Mouse (Mus musculus): Measurements from ENCODE around the gene Casz1. TPM values are rescaled to one million over a fixed set of nuclear protein-coding genes. Genes with fewer than 3 reads are reported as not detected.

The Casz1 gene
- total RNA-seq, 2 experiments from 2014 or later: 31.2 to 41.3 TPM

DNA sequence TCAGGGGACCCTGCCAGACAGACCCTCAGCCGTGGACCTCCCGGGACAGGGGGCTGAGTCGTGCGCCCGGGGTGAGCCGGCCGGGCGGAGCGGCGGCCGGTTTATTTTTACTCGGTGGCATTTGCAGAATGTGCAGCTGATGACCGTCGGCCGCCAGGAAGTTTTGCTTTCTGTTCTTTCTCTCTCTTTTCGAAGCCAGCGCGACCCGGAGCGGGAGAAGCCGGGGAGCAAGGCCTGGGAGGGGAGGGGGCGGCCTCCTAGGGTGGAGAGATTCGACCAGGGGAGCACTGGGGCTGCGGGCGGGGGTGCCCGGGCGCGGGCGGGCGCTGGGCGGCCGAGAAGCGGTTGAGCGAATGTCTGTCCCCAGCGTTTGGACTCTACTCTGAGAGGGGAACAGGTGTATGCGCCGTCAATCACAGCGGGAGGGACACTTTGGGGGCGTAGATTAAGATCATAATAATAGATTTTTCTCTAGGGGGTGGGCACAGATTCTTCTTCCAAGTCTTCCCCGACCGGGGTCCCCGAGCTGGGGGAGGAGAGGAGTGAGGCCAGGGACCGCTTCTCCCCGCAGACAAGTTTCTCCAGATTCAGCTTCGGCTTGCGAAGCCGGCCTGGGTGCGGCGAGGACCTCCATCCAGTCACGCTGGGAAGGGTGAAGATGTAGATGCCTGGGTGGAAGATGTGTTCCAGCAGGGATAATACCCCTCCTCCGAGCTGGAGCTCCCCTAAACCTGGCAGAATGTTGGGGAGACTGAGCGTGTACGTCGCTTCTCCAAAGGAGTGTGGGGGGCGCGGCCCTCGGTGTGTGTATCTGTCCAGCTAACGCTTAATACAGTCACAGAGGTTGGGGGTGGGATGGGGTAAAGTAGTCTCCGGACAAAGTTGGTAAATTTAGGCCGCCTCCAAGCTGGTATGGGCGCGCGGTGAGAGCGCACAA is 1.9 kb downstream of the Casz1 start:
- no peak for TF ChIP-seq CTCF (IDR thresholded peaks at IDR 0.05)
- DNase-seq: peak; percentile 79
- intact Hi-C loops (cut with DNase I): loop anchor here (5.0 kb wide), 1 partner anchor 96 kb away; no protein-coding TSS in a partner anchor
- peak overlapping the region; percentile 98 for H3K4me3 ChIP-seq
- peak overlapping the region; percentile 98 for H3K27ac ChIP-seq

DNA sequence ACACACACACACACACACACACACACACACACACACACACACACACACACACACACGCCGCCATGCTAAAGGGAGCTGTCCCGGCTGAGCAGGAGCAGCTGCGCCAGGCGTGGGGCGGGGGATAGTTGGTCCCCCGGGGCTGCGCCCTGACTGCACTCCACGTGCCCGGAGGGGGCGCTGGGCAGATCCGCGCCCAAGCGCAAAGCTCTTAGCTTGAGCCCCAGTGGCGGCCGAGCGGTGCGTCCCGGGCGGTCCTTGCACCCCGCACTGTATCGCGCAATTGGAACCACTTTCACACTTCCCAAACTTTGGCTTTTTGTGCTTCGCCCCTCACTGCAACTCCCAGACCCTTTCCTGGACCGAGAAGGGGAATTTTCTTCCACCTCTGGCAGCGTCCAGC is 2.6 kb downstream of the Casz1 start:
- TF ChIP-seq CTCF (IDR thresholded peaks at IDR 0.05): peak; percentile 57
- intact Hi-C loops (cut with DNase I): loop anchor here (5.0 kb wide), 1 partner anchor 95 kb away; no protein-coding TSS in a partner anchor

DNA sequence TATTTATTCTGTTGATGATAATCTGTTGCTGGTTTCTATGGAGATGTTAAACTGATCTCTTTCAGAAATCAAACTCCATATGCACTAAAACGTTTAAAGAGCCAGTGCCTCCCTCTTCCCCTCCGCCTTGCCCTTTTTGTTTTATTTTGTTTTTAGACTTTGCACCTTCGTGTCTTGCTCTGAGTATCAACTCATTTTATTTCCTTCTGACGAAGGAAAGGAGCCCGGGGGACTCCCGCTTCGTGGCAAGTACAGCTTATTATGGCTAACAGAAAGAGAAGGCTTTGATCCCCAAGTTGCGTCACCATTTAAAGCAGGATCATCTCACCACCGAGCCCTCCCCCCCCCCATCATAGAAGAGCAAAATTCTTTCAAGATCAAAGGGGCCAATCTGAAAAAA is 3.2 kb downstream of the Casz1 start:
- H3K27ac ChIP-seq: peak overlapping the region; percentile 98
- intact Hi-C loops (cut with DNase I): loop anchor here (5.0 kb wide), 1 partner anchor 95 kb away; no protein-coding TSS in a partner anchor
- H3K4me3 ChIP-seq: peak overlapping the region; percentile 98
- no peak for TF ChIP-seq CTCF (IDR thresholded peaks at IDR 0.05)
- DNase-seq: no peak

More for the DNA sequence above, 2.6 kb downstream of the Casz1 start:
- DNase-seq: peak; percentile 89
- Histone ChIP-seq H3K27ac (peak overlapping the region; percentile 98), H3K4me3 (peak overlapping the region; percentile 98)

DNA sequence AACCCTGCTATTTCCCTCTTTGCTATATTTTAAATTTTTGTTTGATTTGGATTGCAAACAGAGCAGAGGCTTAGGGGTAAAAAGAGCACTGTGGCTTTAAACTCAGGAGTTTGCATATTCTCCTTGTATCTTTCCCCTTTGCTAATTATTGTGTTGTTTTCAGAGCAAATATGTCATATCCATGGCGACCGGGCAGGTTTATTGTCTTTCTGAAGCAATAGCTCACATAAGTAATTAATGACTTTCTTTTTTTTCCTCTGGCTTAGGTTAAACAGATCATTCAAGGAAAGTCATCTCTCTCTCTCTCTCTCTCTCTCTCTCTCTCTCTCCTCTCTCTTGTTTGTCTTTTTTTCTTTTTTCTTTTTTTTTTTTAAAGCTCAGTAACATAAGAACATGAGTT is 4.6 kb downstream of the Casz1 start:
- peak overlapping the region; percentile 43; the same call in 1 of the 2 replicates for H3K27ac ChIP-seq
- no peak for DNase-seq
- TF ChIP-seq CTCF (IDR thresholded peaks at IDR 0.05): no peak
- intact Hi-C loops (cut with DNase I): loop anchor here (5.0 kb wide), 1 partner anchor 93 kb away; no protein-coding TSS in a partner anchor
- no peak overlapping the region for H3K4me3 ChIP-seq

DNA sequence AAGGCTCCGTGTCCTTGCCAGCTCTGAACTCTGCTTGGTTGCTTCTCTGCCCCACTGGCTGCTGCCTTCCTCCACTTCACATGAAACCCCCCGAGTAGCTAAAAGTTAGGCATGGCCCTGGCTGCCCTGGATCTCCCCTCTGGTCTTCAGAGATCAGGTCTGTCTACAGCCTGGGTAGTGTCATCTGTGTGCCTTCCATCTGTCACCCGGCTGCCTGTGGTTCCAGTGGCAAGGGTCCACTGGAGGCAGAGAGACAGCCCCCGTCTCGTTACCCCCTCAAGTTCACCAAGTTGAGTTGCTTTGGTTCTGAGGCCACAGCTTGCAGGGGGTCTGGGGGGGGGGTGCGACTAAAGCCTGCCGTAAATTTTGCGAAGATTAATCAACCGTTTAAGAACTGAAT is 6.5 kb downstream of the Casz1 start:
- no peak for DNase-seq
- Histone ChIP-seq H3K4me3 (no peak overlapping the region), H3K27ac (peak overlapping the region; percentile 56; the same call in 1 of the 2 replicates)
- no peak for TF ChIP-seq CTCF (IDR thresholded peaks at IDR 0.05)
- intact Hi-C loops (cut with DNase I): loop anchor here (5.0 kb wide), 2 partner anchors 42 to 237 kb away; no protein-coding TSS in a partner anchor

DNA sequence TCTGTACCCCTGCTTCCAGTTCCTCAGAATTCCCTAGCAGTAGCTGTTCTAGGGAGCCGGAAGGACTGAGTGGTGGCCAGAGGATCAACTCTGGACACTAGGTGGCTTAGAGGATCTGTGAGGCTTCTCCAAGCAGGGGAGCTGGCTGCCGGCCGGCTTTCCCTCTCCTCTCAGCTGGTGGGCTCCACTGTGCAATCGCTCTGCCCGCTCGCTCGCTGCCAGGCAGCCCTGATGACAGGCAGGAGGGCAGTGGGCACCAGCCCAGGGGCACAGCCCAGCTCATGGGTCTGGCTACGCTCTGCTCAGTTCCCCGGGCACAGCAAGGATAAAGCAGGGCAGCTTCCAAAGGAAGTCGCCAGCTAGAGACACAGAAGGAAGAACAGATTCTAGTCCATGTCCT is 7.7 kb downstream of the Casz1 start:
- intact Hi-C loops (cut with DNase I): loop anchor here (2.0 to 5.0 kb wide), 3 partner anchors 40 to 235 kb away; no protein-coding TSS in a partner anchor
- DNase-seq: peak; percentile 85
- Histone ChIP-seq H3K27ac (peak overlapping the region; percentile 77), H3K4me3 (peak overlapping the region; percentile 51)
- TF ChIP-seq CTCF (IDR thresholded peaks at IDR 0.05): peak; percentile 67

DNA sequence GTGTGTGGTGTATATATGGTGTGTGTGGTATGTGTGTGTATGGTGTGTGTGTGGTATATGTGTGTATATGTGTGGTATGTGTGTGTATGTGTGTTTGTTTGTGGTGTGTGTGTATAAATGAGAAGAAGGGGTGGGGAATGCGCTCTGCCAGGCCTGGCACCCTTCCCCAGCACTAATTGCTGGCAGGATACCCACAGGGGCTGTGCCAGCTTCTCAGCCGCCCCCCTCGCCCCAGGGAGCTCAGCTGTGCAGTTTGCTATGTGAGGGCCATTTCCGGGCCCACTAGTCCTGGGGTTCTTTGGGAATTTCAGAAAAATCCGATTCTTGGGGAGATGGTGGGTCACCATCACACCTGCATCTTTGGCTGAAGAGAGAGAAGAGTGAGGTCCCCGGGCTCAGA is 9.0 kb downstream of the Casz1 start:
- H3K4me3 ChIP-seq: no peak overlapping the region
- TF ChIP-seq CTCF (IDR thresholded peaks at IDR 0.05): no peak
- intact Hi-C loops (cut with DNase I): loop anchor here (2.0 to 5.0 kb wide), 3 partner anchors 39 to 234 kb away; no protein-coding TSS in a partner anchor
- no peak overlapping the region for H3K27ac ChIP-seq
- no peak for DNase-seq

DNA sequence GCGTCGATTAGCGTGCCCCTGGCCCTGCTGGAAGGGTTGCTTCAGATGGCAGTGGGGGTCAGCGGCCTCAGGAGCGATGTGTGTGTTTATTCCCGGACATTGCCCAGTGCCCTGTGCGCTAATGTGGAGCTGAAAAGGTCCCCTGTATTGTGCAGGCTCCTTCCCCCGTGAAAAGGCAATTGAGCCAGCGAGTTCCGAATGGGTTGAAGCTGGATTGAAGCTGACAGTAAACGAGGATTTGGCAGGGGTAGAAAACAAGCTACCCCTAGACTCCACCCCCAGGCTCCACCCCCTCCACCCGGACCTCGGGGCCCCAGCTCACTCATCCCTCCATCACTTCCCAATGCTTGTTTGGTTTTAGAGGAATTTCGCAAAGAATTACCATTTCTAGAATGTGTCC is 12.3 kb downstream of the Casz1 start:
- Histone ChIP-seq H3K4me3 (no peak overlapping the region), H3K27ac (peak overlapping the region; percentile 31; the same call in 1 of the 2 replicates)
- DNase-seq: no peak
- no peak for TF ChIP-seq CTCF (IDR thresholded peaks at IDR 0.05)
- intact Hi-C loops (cut with DNase I): no loop called here

DNA sequence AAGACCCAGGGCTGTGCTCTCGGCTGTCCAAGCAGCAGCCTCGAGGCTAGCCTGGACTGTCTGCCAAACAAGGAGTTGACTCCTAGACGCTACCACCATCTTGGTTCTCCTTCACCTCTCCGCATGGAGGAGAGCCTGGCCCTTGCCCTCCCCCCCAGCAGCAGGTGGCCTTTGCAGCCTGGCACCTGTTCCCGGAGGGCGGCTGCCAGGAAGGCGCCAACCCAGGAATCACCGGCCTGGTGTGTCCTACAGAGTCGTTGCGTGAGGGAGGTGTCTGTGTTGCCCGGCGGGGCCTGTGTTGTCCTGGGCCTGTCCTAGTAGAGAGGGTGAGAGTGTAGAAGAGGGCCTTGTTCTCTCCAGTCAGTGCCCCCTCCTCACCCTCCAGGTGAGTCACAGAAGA is 13.9 kb downstream of the Casz1 start:
- DNase-seq: peak; percentile 93
- intact Hi-C loops (cut with DNase I): no loop called here
- Histone ChIP-seq H3K27ac (peak overlapping the region; percentile 78), H3K4me3 (peak overlapping the region; percentile 38)
- TF ChIP-seq CTCF (IDR thresholded peaks at IDR 0.05): no peak

DNA sequence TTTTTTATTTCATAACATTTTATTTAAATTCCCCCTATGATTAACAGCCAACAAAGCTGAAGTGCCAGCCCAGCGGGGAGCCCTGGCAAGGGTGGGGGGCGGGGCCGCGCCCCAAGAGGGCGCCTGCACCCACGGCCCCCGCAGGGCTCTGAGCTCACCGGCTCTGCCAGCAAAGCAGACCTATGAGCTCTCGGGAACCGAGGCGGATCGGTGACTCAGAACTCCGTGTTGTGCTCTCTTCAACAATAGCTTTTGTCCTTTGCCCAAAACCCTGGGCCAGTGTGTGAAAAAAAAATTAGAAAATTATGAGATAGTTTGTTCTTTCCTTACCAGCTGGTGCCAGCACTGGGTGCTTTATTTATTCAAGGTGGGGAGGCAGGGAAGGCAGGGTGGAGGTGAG is 15.9 kb downstream of the Casz1 start:
- no peak for TF ChIP-seq CTCF (IDR thresholded peaks at IDR 0.05)
- intact Hi-C loops (cut with DNase I): no loop called here
- no peak for DNase-seq
- H3K4me3 ChIP-seq: no peak overlapping the region
- H3K27ac ChIP-seq: no peak overlapping the region; the same call in 1 of the 2 replicates

DNA sequence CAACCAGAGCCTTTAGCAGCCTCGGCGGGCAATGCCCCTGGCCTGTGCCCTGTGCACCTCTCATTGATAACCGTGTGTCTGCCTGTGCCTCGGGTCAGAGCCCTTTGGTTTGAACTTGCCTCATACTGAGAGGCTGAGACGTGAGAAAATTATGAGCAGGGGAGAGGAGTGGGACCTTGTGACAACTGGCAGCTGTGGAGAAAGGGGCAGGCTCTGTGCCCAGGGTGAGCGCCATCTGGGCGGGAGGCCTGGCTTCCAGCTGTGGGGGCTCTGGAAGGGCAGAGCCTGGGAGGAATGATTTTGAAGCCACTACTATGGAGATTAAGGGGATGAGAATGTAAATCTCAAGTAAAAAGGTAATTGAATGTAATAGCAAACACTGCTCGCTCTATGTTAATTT is 19.1 kb downstream of the Casz1 start:
- Histone ChIP-seq H3K27ac (peak overlapping the region; percentile 49), H3K4me3 (no peak overlapping the region)
- no peak for TF ChIP-seq CTCF (IDR thresholded peaks at IDR 0.05)
- DNase-seq: no peak
- intact Hi-C loops (cut with DNase I): no loop called here

DNA sequence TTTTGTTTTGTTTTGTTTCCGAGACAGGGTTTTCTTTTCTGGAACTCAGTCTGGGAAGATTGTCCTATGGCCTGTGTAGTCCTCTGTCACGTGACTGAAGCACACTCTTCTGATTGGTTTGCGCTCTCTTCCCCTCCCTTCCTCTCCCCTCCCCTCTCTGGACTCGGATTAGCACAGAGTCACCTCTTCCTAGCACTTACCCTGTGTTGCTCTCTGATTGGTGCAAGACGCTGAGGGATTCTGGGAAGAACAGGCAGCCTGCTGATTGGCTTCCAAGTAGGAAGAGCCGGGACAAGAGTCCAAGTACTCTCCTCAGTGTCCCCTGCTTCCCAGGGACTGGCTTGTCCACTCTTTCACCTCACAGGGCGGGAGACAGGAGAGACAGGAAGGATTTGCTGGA is 26.1 kb downstream of the Casz1 start:
- Histone ChIP-seq H3K27ac (peak overlapping the region; percentile 44; the same call in 1 of the 2 replicates), H3K4me3 (no peak overlapping the region)
- no peak for TF ChIP-seq CTCF (IDR thresholded peaks at IDR 0.05)
- DNase-seq: no peak
- intact Hi-C loops (cut with DNase I): no loop called here
